ENCODE assay signal across 8 mouse cellular contexts in the genomic region with DNA sequence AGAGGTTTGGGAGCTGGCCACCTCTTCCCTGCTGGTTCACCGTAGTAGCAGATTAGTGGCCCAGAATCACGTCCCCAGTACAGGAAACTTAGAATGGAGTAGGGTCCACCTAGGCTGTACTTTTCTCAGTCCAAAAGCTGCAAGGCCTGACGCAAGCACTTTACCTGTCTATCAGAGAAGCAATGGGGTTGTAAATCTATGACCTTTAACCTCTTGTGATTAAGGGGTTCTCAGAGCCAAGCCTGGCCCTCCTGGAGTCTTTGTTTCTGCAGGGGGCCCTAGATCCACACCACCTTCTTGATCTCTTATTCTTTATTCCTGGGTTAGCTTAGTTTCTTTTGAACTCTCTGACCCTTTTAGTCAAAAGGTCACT. TPM values are rescaled to one million over a fixed set of nuclear protein-coding genes. Genes with fewer than 3 reads are reported as not detected.
A peak's percentile ranks its signal among the peaks of the same experiment; 100 is the strongest.
DNase-seq lines count a peak whose midpoint lies in the region; ATAC-seq and TF ChIP-seq lines count a peak whose summit lies in the region.

No protein-coding gene starts in this region.

- no peak for DNase-seq in heart, postnatal 14 days
- DNase-seq in hindbrain, embryonic 10.5 days (ENCODE audit: low spot score): no peak
- peak; percentile 93 for DNase-seq in midbrain, embryonic 11.5 days (ENCODE audit: low spot score, missing footprints)
- no peak for DNase-seq in adrenal gland, adult 2 months
- DNase-seq in urinary bladder, postnatal 14 days (ENCODE audit: low spot score): no peak
- DNase-seq in frontal cortex, adult 2 months (ENCODE audit: extremely low spot score in 1 of 2, low spot score in 1 of 2): no peak

- 0 out of 2 replicates have a peak, but pooled peaks cover 5% of the 10 kb centered on the region for H3K36me3 ChIP-seq in heart, embryonic 11.5 days (ENCODE audit: control insufficient read depth, insufficient read depth, low read length)
- H3K36me3 ChIP-seq in E14TG2a.4 (ENCODE audit: insufficient read depth, low read length): peaks cover 5% of the 10 kb centered on the region
- H3K36me3 ChIP-seq in hindbrain, embryonic 10.5 days: peaks cover 29% of the 10 kb centered on the region
- H3K36me3 ChIP-seq in midbrain, embryonic 11.5 days (ENCODE audit: control insufficient read depth, insufficient read depth, low read length): peaks cover 4% of the 10 kb centered on the region; the same call in 1 of the 2 replicates

- H3K9ac ChIP-seq in heart, embryonic 11.5 days (ENCODE audit: low read depth, low read length): peak overlapping the region; percentile 91
- peak overlapping the region; percentile 92 for H3K9ac ChIP-seq in midbrain, embryonic 11.5 days (ENCODE audit: low read length)

- H3K4me2 ChIP-seq in heart, embryonic 11.5 days: peak overlapping the region; percentile 91
- H3K4me2 ChIP-seq in midbrain, embryonic 11.5 days: peak overlapping the region; percentile 85

- peak overlapping the region; percentile 76 for H3K4me3 ChIP-seq in heart, embryonic 11.5 days (ENCODE audit: low read depth, low read length)
- H3K4me3 ChIP-seq in E14TG2a.4 (replicated peaks; ENCODE audit: low read length): peak overlapping the region; percentile 85
- peak overlapping the region; percentile 77 for H3K4me3 ChIP-seq in hindbrain, embryonic 10.5 days
- H3K4me3 ChIP-seq in midbrain, embryonic 11.5 days (ENCODE audit: low read depth, low read length): peak overlapping the region; percentile 55

- no peak for ATAC-seq in heart, embryonic 11.5 days (replicated peaks; ENCODE audit: insufficient number of reproducible peaks, low FRiP score, low TSS enrichment)
- 0 out of 2 replicates have a peak, but pooled peaks have one; percentile 8 for ATAC-seq in midbrain, embryonic 11.5 days (ENCODE audit: low FRiP score)

- peaks cover 7% of the 10 kb centered on the region for H3K27me3 ChIP-seq in heart, embryonic 11.5 days (ENCODE audit: control insufficient read depth, insufficient read depth, low read length)
- peaks cover 33% of the 10 kb centered on the region for H3K27me3 ChIP-seq in E14TG2a.4 (ENCODE audit: insufficient read depth, low read length)
- H3K27me3 ChIP-seq in hindbrain, embryonic 10.5 days (ENCODE audit: insufficient read depth, poor library complexity, severe bottlenecking): peaks cover 32% of the 10 kb centered on the region
- H3K27me3 ChIP-seq in midbrain, embryonic 11.5 days (ENCODE audit: control insufficient read depth, insufficient read depth, low read length): peaks cover 2% of the 10 kb centered on the region; the same call in 1 of the 2 replicates

- no peak for TF ChIP-seq CTCF in E14TG2a.4 (conservative IDR thresholded peaks at IDR 0.05; ENCODE audit: low read length)

- intact Hi-C loops in heart, postnatal 14 days (cut with DNase I): no loop called here

- peak overlapping the region; percentile 75 for H3K27ac ChIP-seq in heart, embryonic 11.5 days (ENCODE audit: low read depth, low read length)
- H3K27ac ChIP-seq in hindbrain, embryonic 10.5 days: peak overlapping the region; percentile 98
- 0 out of 2 replicates have a peak overlapping the region, but pooled peaks have one; percentile 59 for H3K27ac ChIP-seq in midbrain, embryonic 11.5 days (ENCODE audit: low read depth, low read length)

- no peaks in the 10 kb centered on the region; the same call in 1 of the 2 replicates for H3K9me3 ChIP-seq in heart, embryonic 11.5 days (replicated peaks; ENCODE audit: control insufficient read depth, low read length)
- no peaks in the 10 kb centered on the region for H3K9me3 ChIP-seq in E14TG2a.4 (ENCODE audit: low read length)
- peaks cover 17% of the 10 kb centered on the region for H3K9me3 ChIP-seq in hindbrain, embryonic 10.5 days
- no peaks in the 10 kb centered on the region; the same call in 1 of the 2 replicates for H3K9me3 ChIP-seq in midbrain, embryonic 11.5 days (ENCODE audit: control insufficient read depth, low read length)

- 11% methylated on average over 3 of the region's 3 CpGs for WGBS in heart, embryonic 11.5 days (ENCODE audit: insufficient replicate concordance)
- WGBS in hindbrain, embryonic 10.5 days: 3% methylated on average over 3 of the region's 3 CpGs
- WGBS in midbrain, embryonic 11.5 days: 9% methylated on average over 3 of the region's 3 CpGs

- H3K4me1 ChIP-seq in heart, embryonic 11.5 days (ENCODE audit: control insufficient read depth, insufficient read depth, low read length): peaks cover 22% of the 10 kb centered on the region
- H3K4me1 ChIP-seq in E14TG2a.4 (replicated peaks; ENCODE audit: low read depth, low read length): peaks cover 87% of the 10 kb centered on the region
- peaks cover 60% of the 10 kb centered on the region for H3K4me1 ChIP-seq in hindbrain, embryonic 10.5 days (replicated peaks)
- peaks cover 19% of the 10 kb centered on the region for H3K4me1 ChIP-seq in midbrain, embryonic 11.5 days (ENCODE audit: control insufficient read depth, insufficient read depth, low read length)

RNA-seq across cellular contexts. Expression of a gene that starts 0.9 kb away (rescaled TPM):
- 145 and 163 TPM in 2 replicates for polyA plus RNA-seq in heart, embryonic 11.5 days (2014; fragmentation: Nextera tagmentation; extraction: Ambion mirVana)
- total RNA-seq in heart, postnatal 14 days (2021): 10 to 100 TPM; 60.9 to 78.2 TPM
- 157 and 168 TPM in 2 replicates for polyA plus RNA-seq in hindbrain, embryonic 10.5 days (2016; fragmentation: Nextera tagmentation; extraction: Ambion mirVana)
- 153 and 165 TPM in 2 replicates for polyA plus RNA-seq in midbrain, embryonic 11.5 days (2014; fragmentation: Nextera tagmentation; extraction: Ambion mirVana)
- total RNA-seq in adrenal gland, adult 2 months (2021): 10 to 100 TPM; 34.0 to 38.5 TPM
- 37.6 and 42.1 TPM in 2 replicates for polyA plus RNA-seq in adrenal gland, adult 2 months (2012; rRNA removed)
- 10.6 and 11.9 TPM in 2 replicates for polyA plus RNA-seq in frontal cortex, adult 2 months (2012; rRNA removed)
